Mouse (Mus musculus): ENCODE data around the gene Ptpn3. TPM values are rescaled to one million over a fixed set of nuclear protein-coding genes. Genes with fewer than 3 reads are reported as not detected.

Gene Ptpn3
- polyA plus RNA-seq, 1 experiment from 2014 or later, result 1.8 TPM

- Histone ChIP-seq H3K9ac (no peak overlapping the region), H3K36me3 (peaks cover 8% of the 10 kb centered on the region), H3K27ac (replicated peaks) (peak overlapping the region; percentile 80), H3K4me3 (no peak overlapping the region), H3K9me3 (no peaks in the 10 kb centered on the region), H3K4me1 (peaks cover 49% of the 10 kb centered on the region), H3K4me2 (no peak overlapping the region), H3K27me3 (replicated peaks) (no peaks in the 10 kb centered on the region)
- WGBS, result 26% methylated on average over 5 of the region's 5 CpGs
- ATAC-seq (ENCODE audit: extremely low read depth, insufficient number of reproducible peaks, low FRiP score, low TSS enrichment), result peak; percentile 45; the same call in 1 of the 2 replicates
These were observed 65.1 kb downstream of the Ptpn3 start for GRCm38 (mm10) chr4:57236513-57236912.

DNA sequence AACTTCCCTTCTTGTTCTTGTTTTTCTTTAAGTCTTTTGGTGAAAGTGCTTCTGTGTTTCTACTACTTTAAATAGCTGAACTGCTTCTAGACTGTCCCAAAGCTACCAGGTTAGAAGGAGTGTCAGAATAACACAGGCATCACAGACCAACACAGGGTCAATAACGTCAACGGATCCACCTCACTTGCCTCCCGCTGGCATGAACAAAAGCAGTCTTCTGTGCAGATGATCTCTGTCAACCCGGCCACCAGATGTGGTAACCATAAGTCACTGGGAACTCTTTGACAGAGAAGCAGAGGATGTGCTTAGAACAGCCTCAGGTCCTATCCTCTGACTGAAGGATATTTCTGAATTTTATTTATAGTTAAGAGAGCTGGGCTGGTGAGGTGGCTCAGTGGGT is 65.9 kb downstream of the Ptpn3 start:
- peaks cover 10% of the 10 kb centered on the region for H3K36me3 ChIP-seq
- no peak overlapping the region for H3K4me2 ChIP-seq
- H3K27ac ChIP-seq (replicated peaks), result peak overlapping the region; percentile 80
- H3K4me3 ChIP-seq, result no peak overlapping the region
- 89% methylated on average over 4 of the region's 4 CpGs for whole genome bisulfite sequencing
- H3K4me1 ChIP-seq, result peaks cover 43% of the 10 kb centered on the region
- no peak overlapping the region for H3K9ac ChIP-seq
- no peak for ATAC-seq (ENCODE audit: extremely low read depth, insufficient number of reproducible peaks, low FRiP score, low TSS enrichment)
- no peaks in the 10 kb centered on the region for H3K9me3 ChIP-seq
- H3K27me3 ChIP-seq (replicated peaks), result no peaks in the 10 kb centered on the region

- Histone ChIP-seq H3K27ac (replicated peaks) (no peak overlapping the region), H3K36me3 (peaks cover 10% of the 10 kb centered on the region), H3K4me2 (no peak overlapping the region), H3K9ac (no peak overlapping the region), H3K27me3 (replicated peaks) (no peaks in the 10 kb centered on the region), H3K9me3 (no peaks in the 10 kb centered on the region), H3K4me3 (no peak overlapping the region), H3K4me1 (peaks cover 29% of the 10 kb centered on the region)
- ATAC-seq (ENCODE audit: extremely low read depth, insufficient number of reproducible peaks, low FRiP score, low TSS enrichment), result no peak
- 77% methylated on average over 7 of the region's 7 CpGs for WGBS
These were observed 67.3 kb downstream of the Ptpn3 start for GRCm38 (mm10) chr4:57234348-57234747.

DNA sequence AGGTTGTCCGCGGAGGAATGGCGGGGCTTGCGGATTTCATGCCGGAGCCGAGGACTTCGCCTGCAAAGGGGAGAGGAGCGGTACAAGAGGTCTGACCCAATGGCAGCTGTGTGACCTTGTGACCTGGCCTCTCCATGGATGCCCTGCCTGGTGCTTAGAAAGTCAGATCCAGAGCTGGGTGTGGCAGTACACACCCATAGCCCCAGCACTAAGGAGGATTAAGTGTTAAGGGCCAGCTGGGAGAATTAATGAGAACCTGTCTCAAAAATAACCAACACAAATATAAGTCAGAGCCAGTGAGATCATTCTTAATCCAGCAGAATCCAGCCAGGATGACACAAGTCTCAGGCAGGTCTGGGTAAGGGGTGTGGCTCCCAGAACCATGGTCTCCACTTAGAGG is 69.2 kb downstream of the Ptpn3 start:
- peaks cover 10% of the 10 kb centered on the region for H3K36me3 ChIP-seq
- no peak for ATAC-seq (ENCODE audit: extremely low read depth, insufficient number of reproducible peaks, low FRiP score, low TSS enrichment)
- peaks cover 25% of the 10 kb centered on the region for H3K4me1 ChIP-seq
- H3K9me3 ChIP-seq, result no peaks in the 10 kb centered on the region
- no peak overlapping the region for H3K4me2 ChIP-seq
- H3K9ac ChIP-seq, result no peak overlapping the region
- 88% methylated on average over 8 of the region's 8 CpGs for WGBS
- no peaks in the 10 kb centered on the region for H3K27me3 ChIP-seq (replicated peaks)
- H3K4me3 ChIP-seq, result no peak overlapping the region
- no peak overlapping the region for H3K27ac ChIP-seq (replicated peaks)

DNA sequence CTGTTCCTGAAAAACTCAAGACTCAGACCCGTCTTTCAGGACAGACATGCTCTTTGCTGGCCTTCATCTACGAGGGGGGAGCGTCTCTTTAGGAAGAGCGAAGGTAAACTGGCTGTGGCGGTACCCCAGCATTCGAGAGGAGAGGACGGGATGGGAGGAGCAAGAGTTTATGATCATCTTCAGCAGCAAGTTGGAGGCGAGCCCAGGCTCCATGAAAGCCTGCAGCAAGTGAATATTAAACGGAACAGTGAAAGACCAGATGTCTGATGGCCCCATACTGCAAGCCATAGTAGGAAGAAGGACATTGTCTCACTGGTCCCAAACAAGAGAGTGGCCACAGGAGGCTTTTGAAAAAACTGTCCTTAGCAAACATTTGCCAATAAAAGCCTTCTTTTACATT is 70.3 kb downstream of the Ptpn3 start:
- peaks cover 15% of the 10 kb centered on the region for H3K4me1 ChIP-seq
- peaks cover 10% of the 10 kb centered on the region for H3K36me3 ChIP-seq
- ATAC-seq (ENCODE audit: extremely low read depth, insufficient number of reproducible peaks, low FRiP score, low TSS enrichment), result no peak
- no peak overlapping the region for H3K27ac ChIP-seq (replicated peaks)
- no peak overlapping the region for H3K4me3 ChIP-seq
- H3K9ac ChIP-seq, result no peak overlapping the region
- H3K9me3 ChIP-seq, result no peaks in the 10 kb centered on the region
- no peaks in the 10 kb centered on the region for H3K27me3 ChIP-seq (replicated peaks)
- WGBS, result 80% methylated on average over 9 of the region's 9 CpGs
- no peak overlapping the region for H3K4me2 ChIP-seq

DNA sequence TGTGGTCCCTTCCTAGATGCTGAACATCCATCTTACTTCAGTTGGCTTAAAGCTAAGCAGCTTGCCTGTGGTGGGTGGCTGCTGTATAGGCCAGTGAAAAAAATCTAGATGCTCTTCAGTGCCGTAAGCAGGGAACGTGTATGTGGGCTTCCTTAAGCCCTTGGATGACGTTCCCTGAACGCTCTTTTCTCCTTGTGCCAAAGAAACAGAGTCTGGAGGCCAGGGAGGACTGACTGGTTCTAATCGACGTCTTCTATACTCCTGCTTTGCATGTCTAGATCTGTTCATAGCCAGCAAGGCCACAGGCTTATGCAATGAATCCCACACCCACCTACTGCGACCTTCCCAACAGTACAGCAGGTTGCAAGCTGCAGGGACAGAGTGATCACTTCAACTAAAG is 71.3 kb downstream of the Ptpn3 start:
- Histone ChIP-seq H3K4me3 (no peak overlapping the region), H3K4me1 (peaks cover 13% of the 10 kb centered on the region), H3K27ac (replicated peaks) (no peak overlapping the region), H3K9me3 (no peaks in the 10 kb centered on the region), H3K9ac (no peak overlapping the region), H3K4me2 (no peak overlapping the region), H3K27me3 (replicated peaks) (no peaks in the 10 kb centered on the region), H3K36me3 (peaks cover 13% of the 10 kb centered on the region)
- ATAC-seq (ENCODE audit: extremely low read depth, insufficient number of reproducible peaks, low FRiP score, low TSS enrichment), result no peak
- WGBS, result 84% methylated on average over 7 of the region's 7 CpGs

GRCm38 (mm10) chr4:57228601-57229520 is 72.8 kb downstream of the Ptpn3 start:
- no peak for ATAC-seq (ENCODE audit: extremely low read depth, insufficient number of reproducible peaks, low FRiP score, low TSS enrichment)
- H3K4me2 ChIP-seq, result no peak overlapping the region

GRCm38 (mm10) chr4:57224776-57225175 is 76.9 kb downstream of the Ptpn3 start:
- peaks cover 8% of the 10 kb centered on the region for H3K36me3 ChIP-seq
- no peak overlapping the region for H3K4me3 ChIP-seq
- H3K9me3 ChIP-seq, result no peaks in the 10 kb centered on the region
- no peak overlapping the region for H3K9ac ChIP-seq
- peaks cover 8% of the 10 kb centered on the region; the same call in 1 of the 2 replicates for H3K4me1 ChIP-seq
- no peak for ATAC-seq (ENCODE audit: extremely low read depth, insufficient number of reproducible peaks, low FRiP score, low TSS enrichment)
- no peaks in the 10 kb centered on the region for H3K27me3 ChIP-seq (replicated peaks)
- no peak overlapping the region for H3K27ac ChIP-seq (replicated peaks)
- WGBS, result 90% methylated on average over 2 of the region's 2 CpGs
- H3K4me2 ChIP-seq, result no peak overlapping the region

More at GRCm38 (mm10) chr4:57228601-57229520, 72.8 kb downstream of the Ptpn3 start:
- H3K4me1 ChIP-seq, result peaks cover 8% of the 10 kb centered on the region; the same call in 1 of the 2 replicates
- no peak overlapping the region for H3K4me3 ChIP-seq
- peaks cover 18% of the 10 kb centered on the region for H3K36me3 ChIP-seq
- 69% methylated on average over 18 of the region's 18 CpGs for WGBS
- H3K27ac ChIP-seq (replicated peaks), result no peak overlapping the region
- no peaks in the 10 kb centered on the region for H3K27me3 ChIP-seq (replicated peaks)
- H3K9me3 ChIP-seq, result no peaks in the 10 kb centered on the region
- 0 out of 2 replicates have a peak overlapping the region, but pooled peaks have one; percentile 21 for H3K9ac ChIP-seq

DNA sequence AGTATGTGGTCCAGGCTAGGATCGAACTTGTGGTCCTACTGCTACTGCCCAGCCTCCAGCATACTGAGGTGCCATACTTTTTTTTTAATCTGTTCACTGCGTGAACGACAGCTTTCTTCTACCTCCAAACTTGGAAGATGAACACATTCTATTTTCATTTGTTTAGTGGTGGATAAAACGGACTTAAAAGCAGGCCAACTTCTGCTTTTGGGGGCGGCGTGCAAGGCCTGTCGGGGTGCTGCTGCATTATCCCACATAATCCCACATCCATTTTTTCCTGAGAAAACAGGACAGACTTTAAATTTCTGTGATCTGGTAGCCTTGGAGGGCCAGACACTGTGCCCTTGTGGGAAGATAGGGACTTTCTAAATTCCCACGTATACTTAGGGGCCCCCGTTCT is 83.9 kb downstream of the Ptpn3 start:
- no peaks in the 10 kb centered on the region for H3K4me1 ChIP-seq
- ATAC-seq (ENCODE audit: extremely low read depth, insufficient number of reproducible peaks, low FRiP score, low TSS enrichment), result no peak
- H3K27me3 ChIP-seq (replicated peaks), result no peaks in the 10 kb centered on the region
- H3K4me3 ChIP-seq, result no peak overlapping the region
- no peak overlapping the region for H3K9ac ChIP-seq
- H3K36me3 ChIP-seq, result no peaks in the 10 kb centered on the region
- H3K27ac ChIP-seq (replicated peaks), result no peak overlapping the region
- H3K9me3 ChIP-seq, result no peaks in the 10 kb centered on the region
- no peak overlapping the region for H3K4me2 ChIP-seq
- 80% methylated on average over 9 of the region's 9 CpGs for WGBS

DNA sequence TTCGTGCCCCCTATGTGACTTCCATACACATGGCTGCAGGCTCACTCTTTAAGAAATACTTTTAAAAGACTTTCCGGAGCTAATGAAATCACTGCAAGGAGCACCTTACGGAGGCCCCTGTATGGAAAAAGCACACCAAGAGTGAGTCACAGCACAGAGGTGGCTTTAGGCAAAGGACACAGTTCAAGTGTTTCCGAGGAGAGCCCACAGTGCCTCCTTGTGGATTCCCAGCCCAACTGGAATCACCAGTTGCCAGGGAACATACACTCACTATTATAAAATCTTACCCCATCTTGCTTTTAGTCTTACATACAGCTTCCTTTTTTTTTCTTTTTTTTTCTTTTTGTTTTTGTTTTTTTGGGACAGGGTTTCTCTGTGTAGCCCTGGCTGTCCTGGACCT is 85.1 kb downstream of the Ptpn3 start:
- 85% methylated on average over 4 of the region's 4 CpGs for WGBS
- Histone ChIP-seq H3K4me1 (no peaks in the 10 kb centered on the region), H3K27ac (replicated peaks) (no peak overlapping the region), H3K4me2 (no peak overlapping the region), H3K36me3 (no peaks in the 10 kb centered on the region), H3K27me3 (replicated peaks) (no peaks in the 10 kb centered on the region), H3K9ac (no peak overlapping the region), H3K4me3 (no peak overlapping the region), H3K9me3 (no peaks in the 10 kb centered on the region)
- no peak for ATAC-seq (ENCODE audit: extremely low read depth, insufficient number of reproducible peaks, low FRiP score, low TSS enrichment)

DNA sequence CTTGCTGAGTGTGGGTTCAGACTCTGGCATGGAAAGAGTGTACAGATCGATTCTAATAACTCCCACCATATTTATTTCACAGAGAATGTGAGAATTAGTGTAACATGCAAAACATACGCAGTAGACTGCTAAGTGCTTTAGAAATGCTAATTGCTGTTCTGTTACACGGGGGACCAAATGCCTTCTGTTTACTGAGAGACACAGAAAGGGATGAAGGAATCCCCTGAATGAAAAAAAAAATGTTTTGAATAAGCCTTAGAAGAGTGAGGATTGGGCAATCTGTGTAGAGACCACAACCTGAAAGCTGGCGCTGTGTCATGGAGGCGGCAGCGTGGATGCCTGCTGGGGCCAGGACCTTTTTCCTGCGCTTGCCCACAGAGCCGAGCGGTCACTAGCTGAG is 86.8 kb downstream of the Ptpn3 start:
- Histone ChIP-seq H3K9me3 (no peaks in the 10 kb centered on the region), H3K27ac (replicated peaks) (no peak overlapping the region), H3K4me3 (no peak overlapping the region), H3K4me1 (no peaks in the 10 kb centered on the region), H3K9ac (no peak overlapping the region), H3K36me3 (no peaks in the 10 kb centered on the region), H3K4me2 (no peak overlapping the region), H3K27me3 (replicated peaks) (no peaks in the 10 kb centered on the region)
- WGBS, result 83% methylated on average over 9 of the region's 9 CpGs
- no peak for ATAC-seq (ENCODE audit: extremely low read depth, insufficient number of reproducible peaks, low FRiP score, low TSS enrichment)

GRCm38 (mm10) chr4:57214114-57214513 is 87.5 kb downstream of the Ptpn3 start:
- H3K9ac ChIP-seq, result no peak overlapping the region
- no peak overlapping the region for H3K4me2 ChIP-seq
- no peaks in the 10 kb centered on the region for H3K9me3 ChIP-seq
- no peak overlapping the region for H3K4me3 ChIP-seq
- H3K4me1 ChIP-seq, result no peaks in the 10 kb centered on the region
- H3K36me3 ChIP-seq, result no peaks in the 10 kb centered on the region
- no peak for ATAC-seq (ENCODE audit: extremely low read depth, insufficient number of reproducible peaks, low FRiP score, low TSS enrichment)
- no peak overlapping the region for H3K27ac ChIP-seq (replicated peaks)
- H3K27me3 ChIP-seq (replicated peaks), result no peaks in the 10 kb centered on the region
- WGBS, result 48% methylated on average over 3 of the region's 3 CpGs

Data from heart, embryonic 13.5 days (tissue).